Mouse (Mus musculus) lung, postnatal 0 days (tissue): ENCODE data around the gene Chd6.

ENCODE experiments used
- CTCF ChIP-seq: IDR thresholded peaks from 2 replicates; pipeline ENCODE4 v1.5.1; 2016; ENCODE audit warnings: antibody characterized with exemption, mild to moderate bottlenecking
- EP300 ChIP-seq: IDR thresholded peaks from 2 replicates; pipeline ENCODE4 v1.6.1; 2016; ENCODE audit warnings: antibody characterized with exemption, mild to moderate bottlenecking, control low read depth

DNA sequence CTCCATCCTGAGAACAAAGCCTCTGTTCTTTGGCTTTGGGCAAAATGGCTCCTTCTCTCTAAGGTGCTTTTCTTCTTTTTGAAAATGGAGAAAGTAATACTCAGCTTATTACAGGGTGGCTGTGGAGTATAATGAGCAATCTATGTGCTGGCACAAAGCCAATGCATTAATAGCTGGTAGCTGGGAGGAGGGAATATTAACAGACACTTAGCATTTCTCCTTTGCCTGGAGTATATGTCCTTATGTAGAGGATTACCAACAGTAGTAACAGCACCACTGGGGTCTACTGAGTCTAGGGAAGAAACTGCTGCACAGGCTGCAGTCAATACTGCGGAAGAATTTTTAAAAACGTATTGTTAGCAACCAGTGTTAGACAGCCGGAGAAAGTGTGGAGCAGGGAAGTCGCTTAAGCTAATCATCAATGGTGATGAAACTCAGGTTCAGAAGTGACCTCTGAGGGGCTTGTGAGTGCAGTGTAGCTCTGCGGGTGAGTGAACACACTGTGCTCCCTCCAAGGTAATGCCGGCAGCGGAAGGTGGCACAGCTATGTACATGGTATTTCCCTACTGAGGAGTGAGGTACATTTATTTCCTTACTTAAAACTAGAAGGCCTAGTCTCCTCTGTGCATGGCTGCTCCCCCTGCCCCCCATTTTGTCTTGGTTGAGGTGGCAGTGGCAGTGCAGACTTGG lies 136.6 kb downstream of the Chd6 start:
- TF ChIP-seq CTCF (no peak), EP300 (no peak)
